Comparison of ENCODE assay signal across 16 mouse cellular contexts in the genomic region with DNA sequence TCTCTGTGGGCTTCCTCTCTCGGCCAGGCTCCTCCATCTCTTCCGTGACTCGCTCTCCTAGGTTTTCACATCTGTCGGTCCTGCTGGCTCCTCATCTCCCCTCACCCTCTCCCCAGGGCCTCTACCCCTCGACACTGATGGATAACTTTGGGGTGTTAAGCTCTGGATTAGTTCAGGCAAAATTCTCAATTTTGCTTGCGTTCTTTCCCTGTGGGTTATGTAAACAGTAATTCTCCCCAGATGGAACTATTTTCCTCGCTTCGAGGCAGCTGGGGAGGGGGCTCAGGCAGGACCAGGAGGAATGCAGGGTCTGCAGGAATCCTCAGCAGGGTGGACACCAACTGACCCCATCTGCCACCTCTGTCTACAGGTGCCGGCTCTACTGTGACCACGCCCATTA. TPM values are rescaled to one million over a fixed set of nuclear protein-coding genes. Genes with fewer than 3 reads are reported as not detected.
DNase-seq lines count a peak whose midpoint lies in the region; ATAC-seq and TF ChIP-seq lines count a peak whose summit lies in the region.
"Had no signal": no experiment of that assay in that cellular context is flagged by ENCODE, and none has a peak within 500 bp of the region (broad histone marks: within the 10 kb centered on the region; RNA-seq: fewer than 3 reads in every experiment).

No protein-coding gene starts in this region.

- H3K9me3 ChIP-seq in lung, embryonic 16.5 days (ENCODE audit: control insufficient read depth, low read length): no peaks in the 10 kb centered on the region
- H3K9me3 ChIP-seq in embryonic facial prominence, embryonic 14.5 days (ENCODE audit: control insufficient read depth, low read length): no peaks in the 10 kb centered on the region
- no peaks in the 10 kb centered on the region for H3K9me3 ChIP-seq in limb, embryonic 11.5 days (ENCODE audit: control insufficient read depth, low read length)
- no peaks in the 10 kb centered on the region for H3K9me3 ChIP-seq in stomach, postnatal 0 days (ENCODE audit: control insufficient read depth, low read length)
- H3K9me3 ChIP-seq: forebrain, embryonic 12.5 days had no signal

- 26% methylated on average over 10 of the region's 10 CpGs for WGBS in lung, embryonic 16.5 days
- WGBS in embryonic facial prominence, embryonic 14.5 days: 21% methylated on average over 10 of the region's 10 CpGs
- 33% methylated on average over 10 of the region's 10 CpGs for WGBS in limb, embryonic 11.5 days
- WGBS in stomach, postnatal 0 days: 36% methylated on average over 10 of the region's 10 CpGs

- DNase-seq in lung, postnatal 14 days: no peak
- peak; percentile 52 for DNase-seq in embryonic facial prominence, embryonic 14.5 days (ENCODE audit: low spot score)
- no peak for DNase-seq in limb, embryonic 11.5 days (ENCODE audit: low spot score)
- DNase-seq in stomach, postnatal 0 days (ENCODE audit: low spot score): no peak
- DNase-seq in right cerebral cortex, postnatal 36 days (ENCODE audit: low spot score in 2 of 2): no peak
- no peak for DNase-seq in kidney, adult 18-20 months
- DNase-seq: adrenal gland, adult 8-10 months; cerebellum, adult 8-10 months; gastrocnemius, postnatal 25 days; heart, adult 2 months; lung, adult 2 months had no signal

- H3K36me3 ChIP-seq in lung, embryonic 16.5 days (ENCODE audit: control insufficient read depth, insufficient read depth, low read length): no peaks in the 10 kb centered on the region
- H3K36me3 ChIP-seq in embryonic facial prominence, embryonic 14.5 days (ENCODE audit: control insufficient read depth, insufficient read depth, low read length): no peaks in the 10 kb centered on the region
- no peaks in the 10 kb centered on the region for H3K36me3 ChIP-seq in limb, embryonic 11.5 days (ENCODE audit: control insufficient read depth, insufficient read depth, low read length)
- no peaks in the 10 kb centered on the region for H3K36me3 ChIP-seq in stomach, postnatal 0 days (ENCODE audit: control insufficient read depth, insufficient read depth, low read length)
- H3K36me3 ChIP-seq: forebrain, embryonic 12.5 days had no signal

- H3K4me3 ChIP-seq in lung, embryonic 16.5 days (ENCODE audit: low read length): no peak overlapping the region
- peak overlapping the region; percentile 15; the same call in 1 of the 2 replicates for H3K4me3 ChIP-seq in embryonic facial prominence, embryonic 14.5 days (ENCODE audit: low read depth, low read length)
- no peak overlapping the region for H3K4me3 ChIP-seq in limb, embryonic 11.5 days (ENCODE audit: low read depth, low read length)
- no peak overlapping the region for H3K4me3 ChIP-seq in stomach, postnatal 0 days (ENCODE audit: low read depth, low read length)
- H3K4me3 ChIP-seq: forebrain, embryonic 12.5 days; heart, adult 2 months had no signal

- no peak for TF ChIP-seq CTCF in stomach, postnatal 0 days (IDR thresholded peaks at IDR 0.05; ENCODE audit: low read depth)

- H3K9ac ChIP-seq in lung, embryonic 16.5 days (ENCODE audit: low read length): peak overlapping the region; percentile 35; the same call in 1 of the 2 replicates
- H3K9ac ChIP-seq in embryonic facial prominence, embryonic 14.5 days (ENCODE audit: low read depth, low read length): peak overlapping the region; percentile 42; the same call in 1 of the 2 replicates
- H3K9ac ChIP-seq in limb, embryonic 11.5 days (ENCODE audit: low read length): 0 out of 2 replicates have a peak overlapping the region, but pooled peaks have one; percentile 27
- H3K9ac ChIP-seq in stomach, postnatal 0 days (ENCODE audit: low read length): 0 out of 2 replicates have a peak overlapping the region, but pooled peaks have one; percentile 8
- H3K9ac ChIP-seq: forebrain, embryonic 12.5 days had no signal

- TF ChIP-seq EP300 in stomach, postnatal 0 days (optimal IDR thresholded peaks at IDR 0.05): no peak

- no peak for ATAC-seq in lung, embryonic 16.5 days (ENCODE audit: low read depth)
- no peak for ATAC-seq in embryonic facial prominence, embryonic 14.5 days (ENCODE audit: low read depth)
- ATAC-seq in limb, embryonic 11.5 days (ENCODE audit: insufficient number of reproducible peaks, low FRiP score, low TSS enrichment, low read depth): no peak
- ATAC-seq in stomach, postnatal 0 days (ENCODE audit: low FRiP score, low TSS enrichment): no peak

- no peak overlapping the region for H3K4me2 ChIP-seq in lung, embryonic 16.5 days (ENCODE audit: low read depth, low read length)
- peak overlapping the region; percentile 32 for H3K4me2 ChIP-seq in embryonic facial prominence, embryonic 14.5 days (ENCODE audit: low read depth, low read length)
- 0 out of 2 replicates have a peak overlapping the region, but pooled peaks have one; percentile 17 for H3K4me2 ChIP-seq in limb, embryonic 11.5 days (ENCODE audit: low read depth, severe bottlenecking)
- H3K4me2 ChIP-seq in stomach, postnatal 0 days (replicated peaks; ENCODE audit: low read depth): no peak overlapping the region
- H3K4me2 ChIP-seq: forebrain, embryonic 12.5 days; liver, embryonic 11.5 days; midbrain, embryonic 11.5 days had no signal

- H3K27me3 ChIP-seq in lung, embryonic 16.5 days (ENCODE audit: control insufficient read depth, insufficient read depth, low read depth, low read length): no peaks in the 10 kb centered on the region; the same call in 1 of the 2 replicates
- H3K27me3 ChIP-seq in embryonic facial prominence, embryonic 14.5 days (replicated peaks; ENCODE audit: control insufficient read depth, insufficient read depth, low read length): no peaks in the 10 kb centered on the region
- no peaks in the 10 kb centered on the region for H3K27me3 ChIP-seq in limb, embryonic 11.5 days (ENCODE audit: control insufficient read depth, insufficient read depth, low read length)
- no peaks in the 10 kb centered on the region for H3K27me3 ChIP-seq in stomach, postnatal 0 days (ENCODE audit: control insufficient read depth, insufficient read depth, low read length)

- peaks cover 23% of the 10 kb centered on the region for H3K4me1 ChIP-seq in lung, embryonic 16.5 days (replicated peaks; ENCODE audit: control insufficient read depth, insufficient read depth, low read length)
- H3K4me1 ChIP-seq in embryonic facial prominence, embryonic 14.5 days (ENCODE audit: control insufficient read depth, insufficient read depth, low read length): peaks cover 28% of the 10 kb centered on the region
- H3K4me1 ChIP-seq in limb, embryonic 11.5 days (ENCODE audit: control insufficient read depth, insufficient read depth, low read length): peaks cover 5% of the 10 kb centered on the region
- peaks cover 7% of the 10 kb centered on the region; the same call in 1 of the 2 replicates for H3K4me1 ChIP-seq in stomach, postnatal 0 days (replicated peaks; ENCODE audit: control insufficient read depth, insufficient read depth)

- H3K27ac ChIP-seq in lung, embryonic 16.5 days (ENCODE audit: low read length): no peak overlapping the region
- H3K27ac ChIP-seq in embryonic facial prominence, embryonic 14.5 days (replicated peaks; ENCODE audit: low read depth, low read length): peak overlapping the region; percentile 58; the same call in 1 of the 2 replicates
- no peak overlapping the region for H3K27ac ChIP-seq in limb, embryonic 11.5 days (replicated peaks; ENCODE audit: low read depth, low read length)
- no peak overlapping the region for H3K27ac ChIP-seq in stomach, postnatal 0 days (replicated peaks)
- H3K27ac ChIP-seq: forebrain, embryonic 12.5 days; heart, adult 2 months had no signal

RNA-seq across cellular contexts. Expression of a gene that starts 2.0 kb away (rescaled TPM):
- polyA plus RNA-seq in lung, embryonic 16.5 days (2015; fragmentation: Nextera tagmentation; extraction: Ambion mirVana): 0.95 and 1.8 TPM in 2 replicates
- 3.4 and 3.7 TPM in 2 replicates for polyA plus RNA-seq in embryonic facial prominence, embryonic 14.5 days (2014; fragmentation: Nextera tagmentation; extraction: Ambion mirVana)
- 0.24 and 0.44 TPM in 2 replicates for polyA plus RNA-seq in limb, embryonic 11.5 days (2014; fragmentation: Nextera tagmentation; extraction: Ambion mirVana)
- polyA plus RNA-seq in stomach, postnatal 0 days (2015; fragmentation: Nextera tagmentation; extraction: Ambion mirVana): 0.41 and 0.45 TPM in 2 replicates
- polyA plus RNA-seq: midbrain, embryonic 11.5 days had no signal

RNA-seq across cellular contexts. Expression of a gene that starts 8.4 kb away (rescaled TPM):
- 0.74 and 0.84 TPM in 2 replicates for polyA plus RNA-seq in lung, embryonic 16.5 days (2015; fragmentation: Nextera tagmentation; extraction: Ambion mirVana)
- polyA plus RNA-seq in embryonic facial prominence, embryonic 14.5 days (2014; fragmentation: Nextera tagmentation; extraction: Ambion mirVana): 2.1 and 2.5 TPM in 2 replicates
- 0.11 and 0.37 TPM in 2 replicates for polyA plus RNA-seq in limb, embryonic 11.5 days (2014; fragmentation: Nextera tagmentation; extraction: Ambion mirVana)
- polyA plus RNA-seq in stomach, postnatal 0 days (2015; fragmentation: Nextera tagmentation; extraction: Ambion mirVana): 0.53 and 0.56 TPM in 2 replicates

RNA-seq across cellular contexts. Expression of a gene that starts 13.8 kb away (rescaled TPM):
- polyA plus RNA-seq in lung, embryonic 16.5 days (2015; fragmentation: Nextera tagmentation; extraction: Ambion mirVana): 2.3 and 3.3 TPM in 2 replicates
- polyA plus RNA-seq in embryonic facial prominence, embryonic 14.5 days (2014; fragmentation: Nextera tagmentation; extraction: Ambion mirVana): 7.9 and 8.9 TPM in 2 replicates
- polyA plus RNA-seq in limb, embryonic 11.5 days (2014; fragmentation: Nextera tagmentation; extraction: Ambion mirVana): 5.1 and 5.5 TPM in 2 replicates
- 2.7 and 4.4 TPM in 2 replicates for polyA plus RNA-seq in stomach, postnatal 0 days (2015; fragmentation: Nextera tagmentation; extraction: Ambion mirVana)

RNA-seq across cellular contexts. Expression of a gene that starts 19.1 kb away (rescaled TPM):
- polyA plus RNA-seq in lung, embryonic 16.5 days (2015; fragmentation: Nextera tagmentation; extraction: Ambion mirVana): 1.5 and 1.7 TPM in 2 replicates
- polyA plus RNA-seq in embryonic facial prominence, embryonic 14.5 days (2014; fragmentation: Nextera tagmentation; extraction: Ambion mirVana): 3.4 and 4.7 TPM in 2 replicates
- 4.2 and 4.9 TPM in 2 replicates for polyA plus RNA-seq in limb, embryonic 11.5 days (2014; fragmentation: Nextera tagmentation; extraction: Ambion mirVana)
- polyA plus RNA-seq in stomach, postnatal 0 days (2015; fragmentation: Nextera tagmentation; extraction: Ambion mirVana): 8.8 and 12.6 TPM in 2 replicates

RNA-seq across cellular contexts. Expression of a gene that starts 19.6 kb away (rescaled TPM):
- 0.60 and 0.70 TPM in 2 replicates for polyA plus RNA-seq in lung, embryonic 16.5 days (2015; fragmentation: Nextera tagmentation; extraction: Ambion mirVana)
- 1.9 and 2.2 TPM in 2 replicates for polyA plus RNA-seq in embryonic facial prominence, embryonic 14.5 days (2014; fragmentation: Nextera tagmentation; extraction: Ambion mirVana)
- 0.12 and 0.28 TPM in 2 replicates for polyA plus RNA-seq in limb, embryonic 11.5 days (2014; fragmentation: Nextera tagmentation; extraction: Ambion mirVana)
- polyA plus RNA-seq in stomach, postnatal 0 days (2015; fragmentation: Nextera tagmentation; extraction: Ambion mirVana): 35.1 and 36.1 TPM in 2 replicates
- polyA plus RNA-seq: midbrain, embryonic 11.5 days; spleen, adult 2 months had no signal

Comparison
In these comparisons a context has a peak if more than half of its experiments do, and no peak if none do; other contexts are left out.
1. H3K4me2 ChIP-seq: peak in embryonic facial prominence, embryonic 14.5 days (single experiment) and limb, embryonic 11.5 days (single experiment); none in lung, embryonic 16.5 days (single experiment) and stomach, postnatal 0 days (single experiment).
2. Peak in every context shown above with its lines, with median percentiles within 50 percentile points of each other: H3K9ac ChIP-seq.